Mouse (Mus musculus) hindbrain, postnatal 0 days (tissue): ENCODE measurements at regions not wholly inside any gene's neighbourhood (a gene's known extent, or its start where the extent isn't known, plus 50 kb on each side); places are given as distances from the start of the nearest gene placed in this dataset.
A peak's percentile ranks its signal among the peaks of the same experiment; 100 is the strongest.

ENCODE experiments used
- ATAC-seq: fragments of 200-750 bp; cut with Nextera tagmentation; 2 replicates; pipeline ENCODE4 v1.8.0; 2017; ENCODE audit warnings: mild to moderate bottlenecking, moderate TSS enrichment, moderate library complexity
- DNase-seq: peaks from one replicate; pipeline ENCODE4 v3.0.0-alpha.2; 2015; ENCODE audit warnings: low spot score
- H3K27ac ChIP-seq: fragments of 300-500 bp; sonication (generic); 2 replicates; pipeline ENCODE4 v1.5.1; 2014; ENCODE audit warnings: mild to moderate bottlenecking
- H3K27me3 ChIP-seq: fragments of 300-500 bp; sonication (generic); 2 replicates; pipeline ENCODE4 v1.6.1; 2014; ENCODE audit warnings: low read length, mixed read lengths; ENCODE audit not compliant: insufficient read depth
- H3K36me3 ChIP-seq: fragments of 300-500 bp; sonication (generic); 2 replicates; pipeline ENCODE4 v1.6.1; 2014; ENCODE audit warnings: low read length, mixed read lengths; ENCODE audit not compliant: insufficient read depth
- H3K4me1 ChIP-seq: fragments of 300-500 bp; sonication (generic); 2 replicates; pipeline ENCODE4 v1.6.1; 2014; ENCODE audit warnings: antibody characterized with exemption, low read length, mixed read lengths; ENCODE audit not compliant: insufficient read depth
- H3K4me2 ChIP-seq: fragments of 300-500 bp; sonication (generic); 2 replicates; pipeline ENCODE4 v1.6.1; 2014; ENCODE audit warnings: low read depth, mild to moderate bottlenecking, low read length, moderate library complexity, mixed read lengths
- H3K4me3 ChIP-seq: fragments of 300-500 bp; sonication (generic); 2 replicates; pipeline ENCODE4 v1.5.1; 2014; ENCODE audit warnings: low read length
- H3K9ac ChIP-seq: fragments of 300-500 bp; sonication (generic); replicated peaks from 2 replicates; pipeline ENCODE4 v1.6.1; 2014; ENCODE audit warnings: mild to moderate bottlenecking, low read length, moderate library complexity, mixed read lengths
- H3K9me3 ChIP-seq: fragments of 300-500 bp; sonication (generic); 2 replicates; pipeline ENCODE4 v1.6.1; 2016; ENCODE audit warnings: low read length, mixed read lengths
- CTCF ChIP-seq: IDR thresholded peaks from 2 replicates; pipeline ENCODE4 v1.5.1; 2016; ENCODE audit warnings: antibody characterized with exemption, control low read depth, low read depth
- WGBS: fragments of 180-500 bp; shearing (Covaris S2); extraction: QIAGEN DNeasy Blood & Tissue Kit; methylation state at CpG from one replicate; pipeline ENCODE4 v1.1.7; 2014; 5-methylcytosine and 5-hydroxymethylcytosine counted together

DNA sequence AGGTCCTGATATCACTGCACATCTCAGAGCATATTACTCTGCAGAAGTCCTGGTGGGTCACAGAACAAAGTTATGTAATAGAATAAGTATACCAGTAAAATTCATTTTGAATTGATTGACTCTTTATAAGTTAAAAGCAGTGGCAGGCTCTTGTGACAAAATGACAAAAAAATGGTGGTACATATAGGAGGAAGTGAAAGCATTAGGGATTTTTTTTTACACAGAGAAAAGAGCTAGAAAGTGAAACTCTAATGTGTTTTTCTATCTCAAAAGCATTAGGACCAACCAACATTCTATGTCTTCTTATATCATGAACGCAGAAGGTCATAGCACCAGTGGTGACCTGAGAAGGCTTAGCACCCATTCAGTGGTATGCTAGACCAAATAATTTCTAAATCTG lies 198.2 kb downstream of the Rfpl4b start:
- H3K27me3 ChIP-seq, result no peaks in the 10 kb centered on the region
- no peak overlapping the region for H3K27ac ChIP-seq
- H3K4me3 ChIP-seq, result no peak overlapping the region
- 96% methylated on average over 1 of the region's 1 CpGs for WGBS
- H3K4me2 ChIP-seq, result no peak overlapping the region
- no peak overlapping the region for H3K9ac ChIP-seq
- H3K36me3 ChIP-seq, result no peaks in the 10 kb centered on the region
- H3K9me3 ChIP-seq, result no peaks in the 10 kb centered on the region
- DNase-seq (no peak), ATAC-seq (no peak)
- H3K4me1 ChIP-seq, result no peaks in the 10 kb centered on the region
- no peak for TF ChIP-seq CTCF

DNA sequence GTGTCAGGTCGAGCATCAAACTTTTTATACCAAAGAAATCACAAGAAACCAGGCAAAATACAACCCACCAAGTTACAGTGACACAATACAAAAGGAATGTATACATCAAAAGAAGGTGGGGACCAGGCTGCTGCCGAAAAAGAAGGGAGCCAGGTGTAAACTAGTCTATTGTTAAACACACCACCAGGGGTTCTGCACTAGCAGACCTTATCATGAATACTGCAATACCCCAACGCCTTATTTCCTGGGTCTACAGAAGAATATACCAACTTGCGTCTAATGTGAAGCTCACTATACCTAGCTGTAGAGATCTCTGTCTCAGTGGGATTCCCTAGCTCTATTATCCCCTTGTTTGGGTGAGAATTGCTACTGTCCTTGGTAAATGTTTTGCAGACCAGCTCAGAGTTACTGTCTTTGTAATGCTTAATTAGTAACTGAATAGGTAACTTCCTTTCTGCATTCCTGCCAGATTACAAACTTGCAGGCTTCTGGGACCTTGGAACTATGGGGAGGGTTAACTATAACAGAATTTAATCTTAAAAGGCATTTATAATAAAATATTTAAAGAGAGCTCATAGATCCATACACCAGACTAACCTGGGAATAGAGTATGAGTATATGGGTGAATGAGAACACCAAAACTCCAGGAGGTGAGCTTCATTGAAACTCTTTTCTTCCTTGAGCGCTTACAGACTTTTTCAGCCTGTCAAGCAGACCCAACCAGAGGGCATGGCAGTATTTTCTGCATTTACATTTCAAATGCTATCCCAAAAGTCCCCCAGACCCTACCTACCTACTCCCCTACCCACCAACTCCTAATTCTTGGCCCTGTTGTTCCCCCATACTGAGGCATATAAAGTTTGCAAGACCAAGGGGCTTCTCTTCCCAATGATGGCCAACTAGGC lies 211.7 kb downstream of the Rfpl4b start:
- Histone ChIP-seq H3K9ac (no peak overlapping the region), H3K9me3 (no peaks in the 10 kb centered on the region), H3K36me3 (no peaks in the 10 kb centered on the region), H3K4me3 (no peak overlapping the region), H3K4me2 (no peak overlapping the region), H3K27me3 (no peaks in the 10 kb centered on the region), H3K4me1 (no peaks in the 10 kb centered on the region), H3K27ac (no peak overlapping the region)
- 77% methylated on average over 5 of the region's 5 CpGs for WGBS
- no peak for TF ChIP-seq CTCF
- DNase-seq, result no peak
- ATAC-seq, result no peak

DNA sequence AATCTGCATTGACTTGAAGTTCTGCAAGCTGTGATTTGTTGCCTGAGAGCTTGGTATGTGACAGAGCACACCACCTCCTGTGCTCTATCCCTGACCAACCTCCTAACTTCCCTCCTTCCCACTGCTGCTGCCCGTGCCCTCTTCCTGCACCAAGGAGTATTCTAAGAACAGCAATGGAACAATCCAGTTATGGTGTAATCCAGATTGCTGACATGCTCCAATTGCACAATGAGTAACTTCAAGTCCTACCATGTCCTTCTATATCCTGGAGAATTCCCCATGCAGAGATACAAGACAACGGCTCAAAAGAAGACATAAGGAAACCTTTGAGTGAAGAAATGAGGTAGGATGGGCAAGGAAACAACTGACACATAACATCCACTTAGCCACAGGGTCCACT lies 235.5 kb downstream of the Rfpl4b start:
- H3K4me2 ChIP-seq, result no peak overlapping the region
- no peaks in the 10 kb centered on the region for H3K9me3 ChIP-seq
- ATAC-seq (no peak), DNase-seq (no peak)
- no peaks in the 10 kb centered on the region for H3K4me1 ChIP-seq
- H3K36me3 ChIP-seq, result no peaks in the 10 kb centered on the region
- no peak for TF ChIP-seq CTCF
- WGBS, result 86% methylated on average over 2 of the region's 2 CpGs
- no peaks in the 10 kb centered on the region for H3K27me3 ChIP-seq
- no peak overlapping the region for H3K9ac ChIP-seq
- H3K4me3 ChIP-seq, result no peak overlapping the region
- H3K27ac ChIP-seq, result no peak overlapping the region

DNA sequence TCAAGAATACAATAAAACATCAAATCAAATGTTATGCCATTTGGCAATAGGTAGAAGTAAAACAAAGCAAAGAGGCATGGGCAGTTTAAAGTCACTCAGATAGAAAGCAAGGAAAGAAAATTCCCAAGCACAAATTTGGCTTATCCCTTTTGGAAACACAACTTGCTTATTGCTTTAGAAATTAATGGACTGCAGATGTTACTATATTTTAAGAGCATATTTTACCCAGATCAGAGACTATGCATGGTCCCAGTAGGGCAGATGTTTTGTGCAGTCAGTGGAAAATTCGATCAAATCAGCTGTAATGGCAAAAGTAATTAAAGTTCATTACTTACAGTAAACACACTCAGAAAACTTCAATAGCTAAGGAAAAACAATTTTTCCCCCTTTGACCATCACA lies 245.9 kb downstream of the Rfpl4b start:
- Histone ChIP-seq H3K27me3 (no peaks in the 10 kb centered on the region), H3K36me3 (no peaks in the 10 kb centered on the region), H3K27ac (no peak overlapping the region), H3K9ac (no peak overlapping the region), H3K9me3 (no peaks in the 10 kb centered on the region), H3K4me3 (no peak overlapping the region), H3K4me1 (no peaks in the 10 kb centered on the region), H3K4me2 (no peak overlapping the region)
- DNase-seq (no peak), ATAC-seq (no peak)
- WGBS, result 66% methylated on average over 1 of the region's 1 CpGs
- no peak for TF ChIP-seq CTCF

DNA sequence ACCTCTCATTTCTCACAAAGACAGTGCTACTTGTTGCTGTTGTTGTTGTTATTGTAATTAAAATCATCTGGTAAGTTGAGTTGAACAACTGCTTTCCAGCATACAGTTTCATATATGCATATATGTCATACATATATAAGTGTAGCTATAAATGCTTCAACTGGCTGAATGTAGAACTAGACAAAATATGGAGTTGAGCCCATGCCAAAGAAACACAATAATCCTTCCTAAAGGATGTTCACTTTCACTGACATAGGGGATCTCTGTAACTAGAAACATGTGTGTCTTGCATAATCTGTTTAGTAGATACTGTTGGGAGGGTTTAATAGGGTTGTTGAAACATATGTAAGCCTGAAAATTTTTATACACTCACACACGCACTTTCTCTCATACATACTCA lies 247.9 kb downstream of the Rfpl4b start:
- Histone ChIP-seq H3K9me3 (no peaks in the 10 kb centered on the region), H3K4me3 (no peak overlapping the region), H3K4me2 (no peak overlapping the region), H3K9ac (no peak overlapping the region), H3K27ac (no peak overlapping the region), H3K27me3 (no peaks in the 10 kb centered on the region), H3K36me3 (no peaks in the 10 kb centered on the region), H3K4me1 (no peaks in the 10 kb centered on the region)
- DNase-seq, result no peak
- 95% methylated on average over 1 of the region's 1 CpGs for WGBS
- TF ChIP-seq CTCF, result no peak
- no peak for ATAC-seq

DNA sequence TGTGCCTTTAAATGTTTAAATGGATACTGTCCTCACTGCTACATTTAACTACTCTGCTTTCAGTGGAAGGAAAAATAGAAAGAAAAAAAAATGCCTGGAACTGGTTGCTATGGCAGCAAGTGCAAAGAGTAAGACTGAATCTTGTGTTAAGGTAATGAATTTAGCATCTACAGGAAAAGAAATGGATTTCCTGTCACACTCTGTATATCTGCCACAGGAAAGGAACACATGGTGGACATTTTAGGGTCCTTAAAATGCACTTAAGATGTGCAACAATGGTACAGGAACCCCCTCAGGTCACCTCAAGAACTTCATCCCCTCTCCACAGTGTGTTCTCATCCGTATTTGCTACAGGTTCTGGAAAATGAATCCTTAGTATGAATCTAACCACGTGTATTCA lies 248.4 kb downstream of the Rfpl4b start:
- DNase-seq, result peak; percentile 33
- 56% methylated on average over 2 of the region's 2 CpGs for WGBS
- no peak for TF ChIP-seq CTCF

DNA sequence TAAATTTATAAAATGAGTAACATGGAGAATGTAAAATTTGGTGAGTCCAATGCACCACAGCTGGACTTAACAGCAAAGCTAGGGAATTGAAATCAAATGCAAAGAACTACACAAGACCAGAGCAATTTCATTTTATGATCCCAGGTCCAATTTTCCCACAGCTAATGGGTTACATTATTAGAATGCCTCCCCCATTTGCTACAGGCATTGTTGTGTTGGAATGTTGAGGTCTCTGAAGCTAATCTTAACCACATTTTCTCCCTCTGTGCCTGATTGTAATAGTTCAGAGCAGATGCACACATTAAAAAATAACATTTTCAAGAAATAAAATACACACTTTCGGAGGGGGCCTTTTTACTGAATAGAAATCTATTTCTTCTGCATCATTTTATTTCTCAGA lies 254.3 kb downstream of the Rfpl4b start:
- H3K4me2 ChIP-seq, result no peak overlapping the region
- H3K9ac ChIP-seq, result no peak overlapping the region
- TF ChIP-seq CTCF, result no peak
- H3K4me1 ChIP-seq, result no peaks in the 10 kb centered on the region
- 98% methylated on average over 1 of the region's 1 CpGs for WGBS
- no peak overlapping the region for H3K27ac ChIP-seq
- DNase-seq, result no peak
- no peak overlapping the region for H3K4me3 ChIP-seq
- no peaks in the 10 kb centered on the region for H3K27me3 ChIP-seq
- H3K9me3 ChIP-seq, result no peaks in the 10 kb centered on the region
- no peak for ATAC-seq
- no peaks in the 10 kb centered on the region for H3K36me3 ChIP-seq

More for the DNA sequence above, 248.4 kb downstream of the Rfpl4b start:
- no peak overlapping the region for H3K4me2 ChIP-seq
- no peaks in the 10 kb centered on the region for H3K36me3 ChIP-seq
- H3K4me3 ChIP-seq, result no peak overlapping the region
- no peaks in the 10 kb centered on the region for H3K4me1 ChIP-seq
- H3K27me3 ChIP-seq, result no peaks in the 10 kb centered on the region
- no peaks in the 10 kb centered on the region for H3K9me3 ChIP-seq
- H3K27ac ChIP-seq, result peak overlapping the region; percentile 20; the same call in 1 of the 2 replicates
- ATAC-seq, result 0 out of 2 replicates have a peak, but pooled peaks have one; percentile 49
- H3K9ac ChIP-seq, result no peak overlapping the region
